Mouse (Mus musculus) heart, adult 2 months (tissue): ENCODE results near the gene Acpp.

ENCODE experiments used
- CTCF ChIP-seq: fragments of 200-600 bp; IDR thresholded peaks from 2 replicates; pipeline ENCODE4 v1.8.1; 2022; ENCODE audit warnings: antibody characterized with exemption, mild to moderate bottlenecking, moderate library complexity
- EP300 ChIP-seq: fragments of 200-500 bp; IDR thresholded peaks from 2 replicates; pipeline ENCODE4 v1.6.1; 2011; ENCODE audit warnings: low read depth, low read length, control low read depth; ENCODE audit not compliant: insufficient read depth
- POLR2A ChIP-seq: fragments of 200-500 bp; IDR thresholded peaks from 2 replicates; pipeline ENCODE4 v1.6.1; 2011; ENCODE audit warnings: mild to moderate bottlenecking, low read depth, low read length, control low read depth; ENCODE audit not compliant: insufficient read depth

- TF ChIP-seq CTCF = no peak
- no peak for TF ChIP-seq POLR2A
- no peak for TF ChIP-seq EP300
Measured at GRCm38 (mm10) chr9:104300569-104300968, 37.0 kb downstream of the Acpp start.
